Mouse (Mus musculus) stomach, postnatal 0 days (tissue): ENCODE data around the gene Depp1. TPM values are rescaled to one million over a fixed set of nuclear protein-coding genes. Genes with fewer than 3 reads are reported as not detected.
"Not testable (repeated sequence)": the region's sequence is repeated elsewhere in the genome, so short reads cannot be mapped to it uniquely, and the experiment has no call there.

Source experiments
- ATAC-seq: fragments of 200-750 bp; cut with Nextera tagmentation; 2 replicates; pipeline ENCODE4 v1.8.0; 2017; ENCODE audit not compliant: low FRiP score, low TSS enrichment
- DNase-seq: peaks from one replicate; pipeline ENCODE4 v3.0.0-alpha.2; 2016; ENCODE audit warnings: low spot score
- H3K27ac ChIP-seq: fragments of 300-500 bp; sonication (generic); replicated peaks from 2 replicates; pipeline ENCODE4 v1.5.1; 2014; ENCODE audit warnings: mild to moderate bottlenecking, control low read depth
- H3K27me3 ChIP-seq: fragments of 300-500 bp; sonication (generic); 2 replicates; pipeline ENCODE4 v1.6.1; 2014; ENCODE audit warnings: low read length; ENCODE audit not compliant: control insufficient read depth, insufficient read depth
- H3K36me3 ChIP-seq: fragments of 300-500 bp; sonication (generic); 2 replicates; pipeline ENCODE4 v1.6.1; 2014; ENCODE audit warnings: low read length, mixed read lengths; ENCODE audit not compliant: control insufficient read depth, insufficient read depth
- H3K4me1 ChIP-seq: fragments of 300-500 bp; sonication (generic); replicated peaks from 2 replicates; pipeline ENCODE4 v1.6.1; 2014; ENCODE audit warnings: antibody characterized with exemption; ENCODE audit not compliant: control insufficient read depth, insufficient read depth
- H3K4me2 ChIP-seq: fragments of 300-500 bp; sonication (generic); replicated peaks from 2 replicates; pipeline ENCODE4 v1.6.1; 2014; ENCODE audit warnings: low read depth, mild to moderate bottlenecking, control low read depth, moderate library complexity
- H3K4me3 ChIP-seq: fragments of 300-500 bp; sonication (generic); 2 replicates; pipeline ENCODE4 v1.5.1; 2014; ENCODE audit warnings: low read depth, low read length, control low read depth
- H3K9ac ChIP-seq: fragments of 300-500 bp; sonication (generic); 2 replicates; pipeline ENCODE4 v1.6.1; 2014; ENCODE audit warnings: mild to moderate bottlenecking, low read length, control low read depth, mixed read lengths
- H3K9me3 ChIP-seq: fragments of 300-500 bp; sonication (generic); 2 replicates; pipeline ENCODE4 v1.6.1; 2016; ENCODE audit warnings: low read length; ENCODE audit not compliant: control insufficient read depth
- CTCF ChIP-seq: IDR thresholded peaks from 2 replicates; pipeline ENCODE4 v1.5.1; 2016; ENCODE audit warnings: antibody characterized with exemption, low read depth, mild to moderate bottlenecking, moderate library complexity
- EP300 ChIP-seq: optimal IDR thresholded peaks from 2 replicates; pipeline ENCODE3; 2016; ENCODE audit warnings: antibody characterized with exemption
- WGBS: fragments of 180-500 bp; shearing (Covaris S2); extraction: QIAGEN DNeasy Blood & Tissue Kit; methylation state at CpG from one replicate; pipeline ENCODE4 v1.1.7; 2014; 5-methylcytosine and 5-hydroxymethylcytosine counted together
- polyA plus RNA-seq: library from polyadenylated mRNA; unstranded; fragments of >200 nt; fragmentation: Nextera tagmentation; extraction: Ambion mirVana; gene quantifications from 2 replicates; pipeline ENCODE4 v1.2.1, GENCODE M21; 2015

Gene Depp1
- polyA plus RNA-seq, result 31.6 and 37.0 TPM in 2 replicates

GRCm38 (mm10) chr6:116650406-116650805 lies at the start of gene Depp1:
Gene Depp1, plus strand, starts transcription at chr6:116650609.
- WGBS, result 2% methylated on average over 6 of the region's 6 CpGs
- peak; percentile 86 for DNase-seq
- Histone ChIP-seq H3K36me3 (no peaks in the 10 kb centered on the region), H3K27ac (peak within 1 kb of the TSS; percentile 87), H3K4me1 (peaks cover 2% of the 10 kb centered on the region; the same call in 1 of the 2 replicates), H3K27me3 (no peaks in the 10 kb centered on the region), H3K4me3 (peak within 1 kb of the TSS; percentile 34), H3K9me3 (no peaks in the 10 kb centered on the region), H3K9ac (peak within 1 kb of the TSS; percentile 58), H3K4me2 (peak within 1 kb of the TSS; percentile 47)
- TF ChIP-seq CTCF (no peak), EP300 (peak; percentile 29)
- ATAC-seq, result peak; percentile 93

- not testable (repeated sequence) for H3K9ac ChIP-seq, ATAC-seq, H3K4me2 ChIP-seq, H3K9me3 ChIP-seq, DNase-seq, H3K27me3 ChIP-seq, H3K27ac ChIP-seq, H3K36me3 ChIP-seq, H3K4me1 ChIP-seq, H3K4me3 ChIP-seq
These were observed 49.4 kb upstream of the Depp1 start for GRCm38 (mm10) chr6:116600969-116601368.

DNA sequence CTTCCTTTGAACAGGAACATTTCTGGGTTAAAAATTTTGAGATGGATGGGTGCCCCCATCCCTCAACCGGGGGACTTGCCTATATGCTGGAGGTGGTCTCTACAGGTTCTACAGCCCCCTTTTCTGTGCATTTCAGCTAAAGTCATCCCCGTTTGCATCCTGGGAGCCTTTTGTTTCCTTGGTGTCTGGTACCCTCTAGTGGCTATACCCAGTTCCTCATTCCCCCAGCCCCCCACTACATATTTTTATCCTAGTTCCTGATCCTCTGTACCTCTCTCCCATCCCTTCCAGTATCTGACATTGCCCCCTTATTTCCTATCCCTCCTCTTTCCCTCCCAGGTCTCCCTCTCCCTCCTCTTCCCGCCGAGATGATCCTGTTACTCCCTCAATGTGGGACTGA lies 43.2 kb upstream of the Depp1 start:
- DNase-seq (no peak), ATAC-seq (no peak)
- no peaks in the 10 kb centered on the region for H3K9me3 ChIP-seq
- no peak overlapping the region for H3K4me2 ChIP-seq
- H3K4me1 ChIP-seq, result no peaks in the 10 kb centered on the region
- peak; percentile 41; the same call in 1 of the 2 replicates for TF ChIP-seq CTCF
- TF ChIP-seq EP300, result no peak
- no peak overlapping the region for H3K9ac ChIP-seq
- no peak overlapping the region for H3K4me3 ChIP-seq
- no peaks in the 10 kb centered on the region for H3K36me3 ChIP-seq
- H3K27me3 ChIP-seq, result no peaks in the 10 kb centered on the region
- 35% methylated on average over 4 of the region's 4 CpGs for WGBS
- no peak overlapping the region for H3K27ac ChIP-seq

GRCm38 (mm10) chr6:116615719-116616118 lies 34.7 kb upstream of the Depp1 start:
- Histone ChIP-seq H3K27me3 (no peaks in the 10 kb centered on the region), H3K4me2 (no peak overlapping the region), H3K4me1 (no peaks in the 10 kb centered on the region), H3K9me3 (no peaks in the 10 kb centered on the region), H3K9ac (no peak overlapping the region), H3K4me3 (no peak overlapping the region), H3K27ac (no peak overlapping the region), H3K36me3 (no peaks in the 10 kb centered on the region)
- 93% methylated on average over 2 of the region's 2 CpGs for WGBS
- DNase-seq, result no peak
- no peak for ATAC-seq
- no peak for TF ChIP-seq EP300

DNA sequence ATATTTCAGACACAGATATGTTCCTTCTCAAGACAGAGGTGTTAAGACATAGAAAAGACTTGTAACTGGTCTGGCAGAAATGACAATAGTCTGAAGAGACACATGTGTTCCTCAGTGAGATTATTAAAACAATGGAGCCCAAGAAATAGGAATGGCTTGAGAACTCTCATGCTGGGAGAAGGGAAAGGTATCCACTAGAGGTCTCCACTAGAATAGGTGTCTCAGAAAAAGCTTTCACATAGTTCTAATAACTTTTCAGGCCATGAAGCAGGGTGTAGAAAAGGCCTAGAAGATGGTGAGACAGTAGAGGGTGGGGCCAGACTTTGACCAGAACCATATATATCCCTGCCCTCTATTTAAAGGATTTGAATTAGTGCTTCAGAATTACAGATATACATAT lies 32.3 kb upstream of the Depp1 start:
- Histone ChIP-seq H3K36me3 (no peaks in the 10 kb centered on the region), H3K4me1 (no peaks in the 10 kb centered on the region), H3K9me3 (no peaks in the 10 kb centered on the region), H3K27ac (no peak overlapping the region), H3K4me3 (no peak overlapping the region), H3K9ac (no peak overlapping the region), H3K27me3 (no peaks in the 10 kb centered on the region), H3K4me2 (no peak overlapping the region)
- DNase-seq (no peak), ATAC-seq (no peak)
- TF ChIP-seq EP300 (no peak), CTCF (peak; percentile 58)

GRCm38 (mm10) chr6:116621318-116622023 lies 28.9 kb upstream of the Depp1 start:
- H3K9ac ChIP-seq, result no peak overlapping the region
- TF ChIP-seq CTCF (no peak), EP300 (no peak)
- no peak overlapping the region for H3K4me3 ChIP-seq
- H3K4me2 ChIP-seq, result no peak overlapping the region
- no peaks in the 10 kb centered on the region for H3K36me3 ChIP-seq
- DNase-seq, result no peak
- 0 out of 2 replicates have a peak, but pooled peaks have one; percentile 65 for ATAC-seq
- no peaks in the 10 kb centered on the region for H3K9me3 ChIP-seq
- no peak overlapping the region for H3K27ac ChIP-seq
- H3K27me3 ChIP-seq, result no peaks in the 10 kb centered on the region
- WGBS, result 60% methylated on average over 8 of the region's 8 CpGs
- no peaks in the 10 kb centered on the region for H3K4me1 ChIP-seq

- H3K36me3 ChIP-seq, H3K27me3 ChIP-seq, H3K4me3 ChIP-seq, H3K27ac ChIP-seq, H3K4me2 ChIP-seq, ATAC-seq, H3K4me1 ChIP-seq, H3K9me3 ChIP-seq, H3K9ac ChIP-seq, DNase-seq: not testable (repeated sequence)
- WGBS, result 96% methylated on average over 9 of the region's 9 CpGs
These were observed 24.0 kb upstream of the Depp1 start for GRCm38 (mm10) chr6:116626417-116626816.
